Mouse (Mus musculus): ENCODE data around the gene Cited4. TPM values are rescaled to one million over a fixed set of nuclear protein-coding genes. Genes with fewer than 3 reads are reported as not detected.

Cited4 gene
- total RNA-seq (2021): 61.7 and 80.0 TPM in 2 replicates
- long read RNA-seq, transcript Cited4-201 (1 exons, 1,249 nt): major isoform, 15 of 15 reads
- long read RNA-seq, partial matches to known transcripts: 0 of 15 reads
- long read RNA-seq, other reads (novel, unspliced or antisense): 0 of 15 reads

DNA sequence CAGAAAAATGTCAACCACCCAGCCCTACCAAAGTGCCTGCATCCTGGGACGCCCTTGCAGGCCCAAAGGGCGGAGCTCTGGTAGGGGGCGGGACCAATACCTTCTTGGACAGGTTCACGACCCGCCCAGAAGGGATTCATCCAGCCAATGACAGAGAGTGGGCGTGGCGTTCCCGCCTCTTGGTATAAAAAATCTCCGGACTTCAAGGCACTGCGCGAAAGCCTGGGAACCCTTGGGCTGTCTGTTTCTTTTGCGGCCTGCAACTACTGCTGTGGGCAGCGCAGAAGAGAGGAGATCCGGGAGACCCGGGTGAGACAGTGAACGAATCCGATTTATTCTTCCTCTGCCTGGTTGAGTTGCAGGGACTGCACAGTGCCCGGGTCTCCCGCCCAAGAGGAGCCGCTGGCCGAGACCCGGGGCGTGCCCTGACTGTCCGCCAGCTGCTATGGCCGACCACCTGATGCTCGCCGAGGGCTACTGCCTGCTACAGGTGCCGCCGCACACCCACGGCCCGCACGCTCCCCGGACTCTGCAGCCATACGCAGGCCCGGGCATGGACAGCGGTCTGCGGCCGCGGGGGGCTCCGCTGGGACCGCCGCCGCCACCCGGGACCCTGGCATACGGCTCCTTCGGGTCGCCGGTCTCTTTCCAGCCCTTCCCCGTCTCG, at the start of gene Cited4:
TSS of gene Cited4 (plus strand) at position 215 of the 667 bp plus-strand sequence.
- peak; percentile 90 for DNase-seq

DNA sequence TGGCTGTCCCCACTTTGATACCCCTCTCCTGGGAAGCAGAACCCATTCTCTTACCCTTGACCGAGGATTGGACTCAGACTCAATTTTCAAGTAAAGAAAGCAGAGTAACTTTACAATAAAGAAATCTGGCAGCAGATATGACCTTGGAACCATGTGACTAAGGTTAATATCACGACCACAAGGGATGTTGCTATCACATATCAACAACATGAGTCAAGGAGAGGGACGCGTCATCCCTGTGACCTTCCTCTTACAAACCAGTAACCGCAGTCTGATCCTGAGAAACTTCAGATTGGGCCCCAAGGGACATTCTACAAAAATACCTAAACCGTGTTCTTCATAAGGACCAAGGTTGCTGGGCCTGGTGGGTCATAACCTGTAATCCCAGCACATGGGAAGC, 38.6 kb upstream of the Cited4 start:
- peak; percentile 23 for DNase-seq

DNA sequence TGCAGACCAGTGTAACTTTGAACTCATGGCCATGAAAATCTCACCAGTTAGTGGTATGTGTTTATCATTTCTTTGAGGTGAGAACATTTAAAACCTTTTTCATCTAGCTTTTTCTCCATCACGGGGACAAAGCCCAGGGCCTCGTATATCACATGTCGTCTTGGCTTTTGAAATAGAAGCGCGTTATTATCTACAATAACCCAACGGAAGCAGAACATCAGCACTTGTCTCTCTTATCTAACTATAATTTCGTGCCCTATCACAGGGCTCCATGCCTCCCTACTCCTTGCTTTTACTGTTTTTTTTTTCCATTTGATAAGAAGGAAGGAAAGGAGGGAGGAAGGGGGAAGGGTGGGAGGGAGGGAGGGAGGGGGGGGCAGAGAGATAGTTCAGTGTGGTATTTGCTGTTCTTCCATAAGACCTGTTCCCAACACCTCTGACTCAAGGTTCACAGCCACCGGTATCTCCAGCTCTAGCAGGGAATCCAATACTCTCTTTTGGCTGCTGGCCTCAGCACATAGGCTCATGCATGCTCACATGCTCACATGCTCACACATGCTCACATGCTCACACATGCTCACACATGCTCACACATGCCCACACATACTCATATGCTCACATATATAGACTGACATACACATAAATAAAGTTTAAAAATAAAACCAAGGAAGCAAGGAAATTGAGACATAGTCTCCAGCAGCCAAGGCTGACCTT, 36.0 kb upstream of the Cited4 start:
- DNase-seq: no peak

- DNase-seq: no peak
Observed at GRCm38 (mm10) chr4:120631828-120632227, 34.5 kb upstream of the Cited4 start.

GRCm38 (mm10) chr4:120635351-120635750, 31.0 kb upstream of the Cited4 start:
- DNase-seq: no peak

GRCm38 (mm10) chr4:120641946-120642345, 24.4 kb upstream of the Cited4 start:
- DNase-seq: no peak

DNA sequence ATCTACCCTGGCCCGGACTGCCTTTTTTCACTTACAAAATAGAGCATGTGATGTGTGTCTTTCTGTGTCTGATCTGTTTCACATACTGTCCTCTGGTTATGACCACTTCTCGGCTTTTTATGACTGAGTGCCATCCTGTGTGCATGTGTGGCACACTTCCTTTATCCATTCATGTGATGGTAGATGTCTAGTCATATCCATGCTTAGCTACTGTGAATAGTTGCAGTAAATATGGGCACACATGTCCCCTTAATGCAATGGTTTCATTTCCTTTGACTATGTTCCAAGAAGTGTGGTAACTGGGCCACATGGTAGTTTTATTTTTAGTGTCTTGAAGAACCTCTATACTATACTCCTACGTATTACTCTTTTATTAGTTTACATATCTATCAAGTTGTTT, 22.5 kb upstream of the Cited4 start:
- DNase-seq: no peak

DNA sequence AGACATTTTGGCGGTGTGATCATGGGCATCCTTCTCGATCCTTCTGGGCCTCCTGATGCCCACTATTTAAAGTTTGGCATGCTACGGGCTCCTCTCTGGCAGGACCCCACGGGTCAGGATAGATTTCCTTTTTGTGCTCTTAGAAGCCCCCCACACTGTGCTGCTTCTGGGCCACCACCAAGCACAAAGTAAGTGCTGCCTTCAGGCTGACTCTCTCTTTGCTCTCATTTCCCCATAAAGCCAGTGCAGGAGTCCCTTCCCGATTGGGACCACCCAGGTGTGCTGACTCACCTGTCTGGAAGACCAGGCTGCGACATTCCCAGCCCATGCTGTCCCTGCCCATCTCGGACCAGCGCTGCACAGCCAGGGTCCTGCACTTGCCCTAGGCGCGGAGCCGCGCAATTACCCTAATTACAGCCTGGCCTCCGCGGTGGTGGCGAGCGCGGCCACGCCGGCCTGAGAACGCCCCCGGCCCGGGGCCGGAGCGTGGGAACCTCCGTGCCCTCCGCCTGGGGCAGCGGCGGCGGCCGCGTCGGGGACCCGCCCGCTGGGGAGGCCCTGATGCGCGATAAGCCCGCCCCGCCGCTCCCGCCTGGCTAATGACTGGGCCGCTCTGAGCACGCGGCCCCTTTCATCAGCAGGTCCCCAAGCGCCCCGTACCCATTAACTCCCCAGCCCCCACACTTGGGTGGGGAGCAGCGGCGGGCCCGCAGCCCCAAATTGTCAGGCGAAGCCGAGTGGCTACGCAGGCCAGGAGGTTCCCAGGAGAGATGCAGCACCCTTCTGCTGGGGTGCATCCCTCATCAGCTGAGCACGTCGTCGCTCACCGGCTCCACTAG, 16.8 kb upstream of the Cited4 start:
- DNase-seq: peak; percentile 40

GRCm38 (mm10) chr4:120650208-120650592, 16.2 kb upstream of the Cited4 start:
- DNase-seq: no peak

- DNase-seq: no peak
Observed at GRCm38 (mm10) chr4:120655898-120656297, 10.5 kb upstream of the Cited4 start.

GRCm38 (mm10) chr4:120660485-120660884, 5.9 kb upstream of the Cited4 start:
- DNase-seq: no peak

- DNase-seq: no peak
Observed at GRCm38 (mm10) chr4:120664601-120665000, 1.8 kb upstream of the Cited4 start.

DNA sequence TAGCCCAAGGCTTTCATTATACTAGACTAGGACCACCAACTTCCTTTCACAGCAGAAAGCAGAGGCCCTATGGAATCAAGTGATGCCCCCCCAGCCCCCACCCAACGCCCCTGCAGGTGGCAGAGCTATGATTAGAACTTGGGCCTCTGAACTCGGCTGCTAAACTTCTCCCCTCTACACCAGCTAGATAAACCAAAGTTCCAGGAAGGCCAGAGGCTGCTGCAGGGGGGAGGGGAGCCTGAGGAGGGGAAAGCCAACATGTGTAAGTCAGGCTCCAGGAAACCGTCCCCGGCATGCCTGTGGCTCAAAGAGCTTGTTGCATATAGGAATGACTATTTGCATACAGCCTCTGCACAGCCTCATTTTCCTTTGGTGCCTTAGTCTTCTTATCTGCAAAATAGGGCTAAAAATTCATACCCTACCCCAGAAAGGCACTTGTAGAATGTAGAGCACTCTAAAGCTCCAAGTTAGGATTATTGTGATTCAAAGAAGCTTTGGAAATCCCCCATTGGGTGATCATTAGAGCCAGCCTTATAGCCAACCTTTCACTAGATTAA, 1.1 kb upstream of the Cited4 start:
- DNase-seq: no peak

GRCm38 (mm10) chr4:120665782-120666181, 590 bp upstream of the Cited4 start:
- DNase-seq: peak; percentile 58

- peak; percentile 74 for DNase-seq
Observed at GRCm38 (mm10) chr4:120667045-120667501, 701 bp downstream of the Cited4 start.

GRCm38 (mm10) chr4:120667555-120667954, 1.2 kb downstream of the Cited4 start:
- DNase-seq: no peak

DNA sequence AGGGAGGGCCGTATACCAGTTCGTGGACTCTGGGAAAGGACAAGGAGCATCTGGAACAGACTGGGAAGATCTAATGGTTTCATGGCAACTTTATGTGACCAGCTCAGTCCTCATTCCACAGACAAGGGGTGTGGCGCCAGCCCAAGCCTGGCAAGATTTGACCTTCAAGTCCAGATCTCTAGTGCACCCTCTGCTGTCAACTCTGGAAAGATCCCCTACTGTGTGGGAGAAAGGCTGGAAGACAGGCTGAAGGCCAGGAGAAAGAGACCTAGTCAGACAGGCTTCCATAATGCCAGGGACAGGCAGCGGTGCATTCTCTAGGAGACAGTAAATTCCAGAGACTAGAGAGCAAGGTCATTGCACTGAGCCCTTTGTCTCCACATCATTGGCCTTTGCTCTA, 2.2 kb downstream of the Cited4 start:
- peak; percentile 22 for DNase-seq

DNA sequence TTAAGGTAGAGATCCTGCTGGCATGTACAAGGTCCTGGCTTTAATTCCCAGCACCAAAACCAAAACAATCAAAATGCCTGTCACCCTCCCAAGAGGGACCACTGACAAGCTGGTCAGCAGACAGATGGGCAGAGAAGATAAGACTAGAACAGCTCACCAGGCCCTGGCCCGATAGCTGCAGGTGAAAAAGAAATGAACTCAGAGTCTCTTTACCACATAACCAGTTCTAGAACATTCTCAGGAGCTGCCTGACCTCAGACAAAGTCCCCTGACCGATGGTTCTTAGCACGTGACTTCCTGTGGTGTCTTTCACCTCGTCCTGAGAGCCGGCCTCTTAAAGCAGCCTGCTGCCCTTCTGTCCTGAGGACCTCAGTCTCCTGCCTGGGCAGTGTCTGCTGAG, 3.2 kb downstream of the Cited4 start:
- DNase-seq: no peak

- no peak for DNase-seq
Observed at GRCm38 (mm10) chr4:120671046-120671445, 4.7 kb downstream of the Cited4 start.

- peak; percentile 75 for DNase-seq
Observed at GRCm38 (mm10) chr4:120673606-120674005, 7.2 kb downstream of the Cited4 start.

DNA sequence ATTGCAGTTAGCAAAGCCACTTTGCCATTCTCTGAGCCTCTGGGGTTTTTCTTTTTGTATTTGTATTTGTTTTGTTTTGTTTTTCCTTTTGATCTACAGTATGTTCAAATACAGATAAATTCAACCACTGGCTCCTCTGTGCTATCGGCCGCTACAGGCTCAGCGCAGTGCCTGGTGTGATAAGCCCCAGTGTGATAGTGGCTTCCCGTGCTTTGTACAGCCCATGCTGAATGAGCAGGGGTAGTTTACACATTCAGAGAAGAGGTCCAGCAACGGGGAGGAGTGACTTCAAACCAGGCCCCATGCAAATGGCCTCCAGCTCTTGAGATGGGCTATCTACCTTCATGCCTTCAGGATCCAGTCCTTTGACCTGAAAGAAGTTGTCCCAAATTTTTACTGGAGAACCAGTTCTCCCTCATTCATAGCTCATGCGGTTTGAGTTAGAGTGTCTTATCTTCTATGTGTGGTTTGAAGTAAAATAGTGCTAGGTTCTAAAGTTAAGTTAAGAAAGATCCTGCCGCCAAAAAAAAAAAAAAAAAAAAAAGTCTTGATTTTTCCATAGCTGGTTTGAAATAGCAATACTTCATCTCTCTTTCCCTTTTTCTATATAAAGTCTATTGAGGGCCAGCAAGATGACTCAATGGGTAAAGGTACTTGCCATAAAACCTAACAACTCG, 8.5 kb downstream of the Cited4 start:
- DNase-seq: no peak

DNA sequence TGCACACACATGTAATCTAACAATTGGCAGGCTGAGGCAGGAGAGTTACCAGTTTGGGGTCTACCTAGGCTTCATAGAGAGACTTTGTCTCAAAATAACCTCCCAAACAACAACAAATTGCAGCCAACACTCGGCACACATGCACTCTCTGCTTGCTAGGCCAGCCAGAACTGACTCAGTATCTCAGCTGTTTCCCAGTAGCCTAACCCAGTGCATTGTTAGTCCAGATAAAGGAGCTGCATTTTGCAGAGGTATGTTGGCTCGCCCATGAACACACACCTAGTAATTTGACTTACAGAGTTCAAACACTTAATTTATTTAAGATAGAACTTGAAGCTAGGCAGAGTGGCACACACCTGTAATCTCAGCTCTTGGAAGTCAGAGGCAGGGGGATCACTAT, 9.3 kb downstream of the Cited4 start:
- no peak for DNase-seq

All from adrenal gland, postnatal 25 days (tissue).